Mouse (Mus musculus) ovary, postnatal 36 days (tissue): ENCODE measurements around the gene Sapcd1.

Experiments
- DNase-seq: peaks from one replicate; pipeline ENCODE4 v3.0.0; 2022; ENCODE audit warnings: low spot score, mixed read lengths

The Sapcd1 gene

DNA sequence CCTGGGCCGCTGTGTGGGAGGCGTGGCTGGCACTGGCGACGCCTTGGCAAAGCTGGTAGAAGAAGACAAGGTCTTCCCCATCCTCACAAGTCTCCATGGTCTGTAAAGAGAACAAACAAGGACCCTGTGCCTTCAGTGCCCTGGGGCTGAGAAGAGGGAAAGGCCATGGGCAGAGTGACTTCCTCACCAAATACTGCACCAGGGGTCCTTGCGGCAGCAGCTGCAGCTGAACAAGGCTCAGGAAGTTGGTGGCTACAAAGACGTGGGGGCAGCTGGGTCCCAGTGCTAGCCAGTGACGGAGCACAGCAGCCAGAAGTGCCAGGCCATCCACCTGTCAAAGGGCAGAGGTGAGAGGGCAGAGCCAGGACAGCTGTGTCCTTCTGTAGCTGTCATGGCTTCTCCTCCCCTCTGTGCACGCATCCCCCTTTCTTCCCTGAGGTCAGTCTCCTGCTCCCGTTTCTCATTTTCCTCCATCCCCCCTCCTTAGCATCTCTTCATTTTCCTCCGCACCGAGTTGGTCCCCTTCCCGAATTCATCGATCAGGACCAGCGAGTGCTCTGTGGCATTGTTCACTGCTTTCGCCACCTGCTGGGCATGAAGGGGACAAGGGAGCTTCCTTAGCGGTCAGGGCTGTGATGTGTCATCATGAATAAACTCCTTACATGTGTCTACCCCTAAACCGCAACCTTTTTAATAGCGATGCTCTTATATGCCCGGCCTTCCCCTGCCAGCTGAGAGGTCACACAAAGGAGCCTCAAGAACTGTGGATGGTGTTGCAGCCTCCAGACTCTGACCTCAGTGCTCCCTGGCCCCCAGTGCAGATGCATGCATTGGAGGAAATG lies 2.1 kb upstream of the Sapcd1 start:
- DNase-seq = no peak

GRCm38 (mm10) chr17:35028315-35028714 lies 499 bp upstream of the Sapcd1 start:
- DNase-seq = no peak

GRCm38 (mm10) chr17:35026206-35026605 lies 1.6 kb downstream of the Sapcd1 start:
- no peak for DNase-seq

DNA sequence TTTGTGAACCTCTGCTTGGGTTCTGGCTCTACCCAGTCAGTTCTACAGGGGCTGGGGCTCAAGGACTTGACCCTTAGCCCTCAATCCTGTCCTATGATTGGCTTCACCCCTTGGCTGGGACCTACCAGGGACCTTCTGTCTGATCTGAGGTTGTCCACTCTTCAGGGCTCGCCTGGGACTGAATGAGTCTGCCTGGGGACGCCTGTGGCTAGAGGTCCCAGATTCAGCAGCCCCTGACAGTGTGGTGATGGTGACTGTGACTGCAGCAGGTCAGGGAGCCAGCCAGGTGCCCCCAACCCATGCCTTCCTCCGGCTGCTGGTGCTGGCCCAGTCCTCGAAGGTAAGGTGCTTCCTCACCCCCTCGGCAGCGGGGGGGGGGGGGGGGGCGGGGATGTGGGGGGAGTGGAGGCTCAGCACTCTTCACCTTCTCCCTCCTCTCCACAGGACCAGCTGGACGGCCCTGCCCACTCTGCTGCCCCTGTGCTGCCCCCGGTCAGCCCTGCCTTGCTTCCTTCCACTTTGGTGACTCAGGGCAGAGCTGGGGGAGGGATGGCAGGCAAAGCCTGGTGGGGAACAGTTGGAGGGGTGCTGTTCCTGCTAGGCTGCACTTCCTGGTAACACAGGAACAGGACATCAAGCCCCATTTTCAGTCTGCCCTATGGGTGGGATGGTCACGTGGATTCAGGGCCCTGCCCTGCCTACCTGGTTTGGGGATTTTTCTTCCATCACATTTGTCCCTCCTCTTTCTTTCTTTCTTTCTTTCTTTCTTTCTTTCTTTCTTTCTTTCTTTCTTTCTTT lies 2.9 kb downstream of the Sapcd1 start:
- no peak for DNase-seq

GRCm38 (mm10) chr17:35024261-35024660 lies 3.6 kb downstream of the Sapcd1 start:
- no peak for DNase-seq

DNA sequence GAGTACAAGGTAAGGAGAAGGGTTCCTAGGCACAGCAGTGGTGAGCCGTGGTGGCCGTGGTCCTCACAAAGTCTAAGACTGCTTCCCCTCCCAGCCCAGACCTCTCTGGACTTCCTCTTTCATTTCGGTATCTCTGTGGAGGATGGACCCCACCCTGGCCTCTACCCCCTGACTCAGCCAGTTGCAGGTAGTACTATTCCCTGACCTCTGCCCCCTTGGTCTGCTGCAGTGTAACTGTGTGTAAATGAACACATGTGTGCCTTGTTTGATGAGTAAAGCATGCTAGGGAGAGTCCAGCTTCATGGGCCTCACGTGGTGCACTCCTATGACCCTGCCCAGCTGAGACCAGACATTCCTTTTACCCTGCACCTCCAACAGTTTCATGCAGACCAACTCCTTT lies 4.1 kb downstream of the Sapcd1 start:
- DNase-seq = no peak

- DNase-seq = no peak
Observed at GRCm38 (mm10) chr17:35023221-35023620, 4.6 kb downstream of the Sapcd1 start.

- DNase-seq = no peak
Observed at GRCm38 (mm10) chr17:35022541-35023060, 5.2 kb downstream of the Sapcd1 start.

GRCm38 (mm10) chr17:35021842-35022477 lies 5.9 kb downstream of the Sapcd1 start:
- DNase-seq = no peak

- DNase-seq = peak; percentile 87
Observed at GRCm38 (mm10) chr17:35021163-35021808, 6.5 kb downstream of the Sapcd1 start.

DNA sequence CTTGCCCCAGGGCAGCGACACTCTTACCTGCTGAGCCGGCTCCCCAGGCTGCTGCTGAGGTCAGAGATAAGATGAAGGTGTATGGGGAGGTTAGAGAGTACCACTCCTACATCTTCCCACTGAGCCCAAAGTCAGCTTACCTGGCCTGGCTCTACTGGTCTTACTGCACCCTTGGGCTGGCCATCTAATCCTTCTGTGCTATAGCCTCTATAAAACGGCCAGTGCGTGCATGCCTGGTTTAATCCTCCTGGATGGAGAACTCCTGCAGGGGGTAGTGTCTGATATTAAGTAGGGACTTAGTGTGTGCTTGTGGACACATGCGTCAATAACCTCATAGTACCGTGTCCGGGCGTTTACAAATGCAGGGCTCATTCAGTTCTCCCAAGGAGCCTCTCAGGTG lies 7.3 kb downstream of the Sapcd1 start:
- no peak for DNase-seq

DNA sequence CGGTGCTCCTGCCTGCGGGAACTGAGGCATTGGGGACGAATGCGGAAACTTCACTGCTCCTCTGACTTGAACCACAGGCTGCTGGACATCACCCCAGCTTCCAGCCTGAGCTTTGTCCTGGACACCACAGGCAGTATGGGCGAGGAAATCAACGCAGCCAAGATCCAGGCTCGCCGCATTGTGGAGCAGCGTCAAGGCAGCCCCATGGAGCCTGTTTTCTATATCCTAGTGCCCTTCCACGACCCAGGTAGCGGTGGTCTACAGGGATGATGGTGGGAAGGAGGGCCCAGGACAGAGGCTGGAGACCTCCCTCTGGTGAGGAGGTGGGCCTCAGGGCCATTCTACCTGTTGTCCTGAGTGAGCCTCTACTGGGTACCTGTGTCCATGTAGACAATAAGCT lies 7.9 kb downstream of the Sapcd1 start:
- no peak for DNase-seq

DNA sequence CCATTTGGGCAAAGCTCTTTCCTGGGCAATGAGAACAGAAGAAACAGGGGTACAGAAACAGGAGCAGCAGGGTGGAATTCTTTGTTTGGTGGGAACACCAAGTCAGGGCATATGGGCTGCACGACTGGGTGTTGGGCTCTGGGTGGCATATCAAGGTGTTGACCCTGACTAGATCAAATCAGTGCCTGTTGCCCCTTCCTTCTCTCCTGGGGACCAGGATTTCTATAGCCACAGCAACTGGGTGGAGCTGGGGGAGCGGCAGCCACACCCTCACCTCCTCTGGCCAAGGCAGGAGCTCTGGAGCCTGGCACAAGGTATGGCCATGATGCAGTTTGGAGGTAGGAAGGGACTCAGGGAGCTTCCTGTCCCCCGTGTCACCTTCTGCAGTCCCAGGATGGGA lies 9.6 kb downstream of the Sapcd1 start:
- no peak for DNase-seq

- no peak for DNase-seq
Observed at GRCm38 (mm10) chr17:35017706-35018030, 10.1 kb downstream of the Sapcd1 start.

- no peak for DNase-seq
Observed at GRCm38 (mm10) chr17:35016791-35017705, 10.8 kb downstream of the Sapcd1 start.

GRCm38 (mm10) chr17:35016376-35016775 lies 11.4 kb downstream of the Sapcd1 start, which contains the start of gene Vwa7:
TSS of gene Vwa7 (plus strand) at chr17:35016579.
- DNase-seq = no peak

GRCm38 (mm10) chr17:35015296-35015695 lies 12.5 kb downstream of the Sapcd1 start:
- DNase-seq = no peak

DNA sequence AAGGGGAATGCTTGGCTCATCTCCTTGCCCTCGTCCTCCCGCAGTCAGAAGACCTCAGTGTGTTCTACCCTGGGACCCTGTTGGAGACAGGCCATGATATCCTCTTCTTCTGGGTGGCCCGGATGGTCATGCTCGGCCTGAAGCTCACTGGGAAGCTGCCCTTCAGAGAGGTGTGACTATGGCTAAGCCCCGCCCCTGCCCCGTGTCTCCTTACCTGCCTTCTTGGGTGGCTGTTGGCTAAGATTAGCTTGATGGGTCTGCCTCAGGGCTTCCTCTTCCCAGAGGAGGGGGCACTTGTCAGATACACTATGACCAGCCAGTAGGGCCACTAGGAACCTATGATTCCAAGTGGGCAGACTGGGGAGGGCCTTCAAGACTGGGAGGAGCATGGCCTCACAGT lies 14.6 kb downstream of the Sapcd1 start:
- DNase-seq = no peak

DNA sequence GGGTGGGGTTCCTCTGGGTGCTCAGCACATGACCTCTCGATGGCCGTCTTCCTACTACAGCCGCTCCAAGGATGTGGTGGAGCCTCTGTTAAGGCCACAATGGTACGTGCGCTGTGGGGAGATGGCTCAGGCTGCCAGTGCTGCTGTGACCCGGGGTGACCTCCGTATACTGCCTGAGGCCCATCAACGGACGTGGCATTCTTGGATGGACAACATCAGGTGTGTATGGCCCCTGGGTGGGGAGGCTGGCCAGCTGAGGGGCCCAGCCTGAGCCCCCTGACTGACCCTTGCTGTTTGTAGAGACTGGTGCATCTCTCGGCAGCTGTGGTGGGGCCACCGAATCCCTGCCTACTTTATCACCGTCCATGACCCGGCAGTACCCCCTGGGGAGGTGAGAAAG lies 15.4 kb downstream of the Sapcd1 start:
- no peak for DNase-seq

DNA sequence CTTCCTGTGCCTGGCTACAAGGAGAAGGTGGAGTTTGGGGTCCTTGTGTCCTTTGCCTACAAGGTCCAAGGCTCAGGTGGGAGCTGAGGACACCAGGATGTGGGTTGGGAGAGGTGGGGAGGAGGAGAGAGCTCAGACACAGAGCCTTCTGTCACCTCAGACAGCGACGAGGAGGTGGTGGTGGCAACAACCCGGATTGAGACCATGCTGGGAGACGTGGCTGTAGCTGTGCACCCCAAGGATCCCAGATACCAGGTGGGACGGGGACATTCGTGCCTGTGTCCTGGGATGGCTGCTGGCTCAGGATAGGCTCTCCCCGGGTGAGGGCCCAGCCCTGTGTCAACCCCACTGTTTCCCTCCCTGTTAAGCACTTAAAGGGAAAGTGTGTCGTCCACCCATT lies 16.4 kb downstream of the Sapcd1 start:
- no peak for DNase-seq

DNA sequence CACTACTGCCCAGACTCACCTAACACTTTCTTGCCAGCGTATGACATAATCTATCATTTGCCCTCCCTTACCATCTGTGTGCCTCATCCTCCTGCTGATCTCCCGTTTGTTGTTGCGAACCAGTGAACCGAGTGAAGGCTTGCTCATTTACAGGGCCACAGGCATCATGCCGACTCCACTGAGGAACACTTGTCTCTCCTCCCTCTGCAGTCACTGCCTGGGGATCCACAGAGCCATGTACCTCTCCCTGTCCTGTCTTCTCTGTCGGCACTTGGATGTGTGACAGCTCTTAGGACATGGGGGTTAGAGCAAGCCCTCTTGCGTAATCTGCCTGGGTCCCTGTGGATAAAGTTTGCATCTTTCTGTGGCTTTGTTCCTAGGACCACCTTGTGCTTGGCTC lies 18.2 kb downstream of the Sapcd1 start:
- DNase-seq = no peak
